Mouse (Mus musculus) erythroid progenitor cell, adult 5-6 weeks (primary cell): Measurements from ENCODE around the gene Stim2. TPM values are rescaled to one million over a fixed set of nuclear protein-coding genes. Genes with fewer than 3 reads are reported as not detected.

Source experiments
- ATAC-seq: replicated peaks from 2 replicates; pipeline ENCODE4 v1.8.0; 2016; ENCODE audit warnings: moderate number of reproducible peaks, mild to moderate bottlenecking, moderate TSS enrichment, inconsistent platforms; ENCODE audit not compliant: poor library complexity, low FRiP score, severe bottlenecking
- total RNA-seq, 2 experiments: library from RNA; stranded (forward) in 1 of 2; stranded (reverse) in 1 of 2; fragments of 150-400 nt in 1 of 2; fragments of 186-747, 209-891 nt in 1 of 2; gene quantifications; 2 replicates each; pipeline versions ENCODE4 v1.2.3 to v1.2.4; 2015 to 2017; ENCODE audit warnings: low replicate concordance in 2 of 2

The Stim2 gene
- total RNA-seq, 2 experiments from 2014 or later: 5.0 to 8.0 TPM

DNA sequence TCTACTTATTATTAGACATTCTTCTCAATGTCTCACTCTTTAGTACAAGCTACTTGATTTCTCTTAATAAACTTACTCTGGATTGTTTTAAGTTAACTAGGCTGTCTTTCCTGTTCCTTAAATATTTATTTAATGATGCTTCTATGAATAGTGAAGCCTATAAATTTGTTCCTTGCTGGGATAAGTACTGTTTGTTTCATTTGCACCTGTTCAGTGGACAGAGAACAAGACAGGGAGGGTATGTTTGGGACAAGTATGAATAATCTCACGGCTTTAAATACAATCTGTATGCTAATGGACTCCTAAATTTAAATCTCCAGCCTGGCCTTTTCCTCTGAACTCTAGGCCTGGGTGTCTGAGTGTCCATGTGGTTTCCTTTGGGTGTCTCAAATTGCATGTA, 10.2 kb upstream of the Stim2 start:
- ATAC-seq: no peak

DNA sequence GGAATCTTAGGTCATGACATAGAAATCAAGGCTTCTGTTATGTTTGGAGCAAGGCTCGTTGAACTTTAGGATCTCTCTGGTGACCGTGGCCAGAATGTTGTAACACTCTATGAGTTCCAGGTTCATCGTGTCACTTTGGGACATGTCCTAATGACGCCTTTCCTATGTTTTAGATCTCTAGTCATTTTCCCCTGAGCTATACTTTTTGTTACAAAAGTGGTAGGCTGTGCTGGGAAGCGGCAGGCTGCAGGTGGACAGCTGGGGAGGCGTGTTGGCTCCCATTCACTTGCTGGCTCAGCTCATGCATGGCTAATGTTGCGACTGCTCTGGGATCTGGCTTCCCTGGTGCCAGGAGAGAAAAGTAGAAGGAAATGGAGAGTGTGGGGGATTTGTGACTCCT, 5.7 kb upstream of the Stim2 start:
- ATAC-seq: no peak

DNA sequence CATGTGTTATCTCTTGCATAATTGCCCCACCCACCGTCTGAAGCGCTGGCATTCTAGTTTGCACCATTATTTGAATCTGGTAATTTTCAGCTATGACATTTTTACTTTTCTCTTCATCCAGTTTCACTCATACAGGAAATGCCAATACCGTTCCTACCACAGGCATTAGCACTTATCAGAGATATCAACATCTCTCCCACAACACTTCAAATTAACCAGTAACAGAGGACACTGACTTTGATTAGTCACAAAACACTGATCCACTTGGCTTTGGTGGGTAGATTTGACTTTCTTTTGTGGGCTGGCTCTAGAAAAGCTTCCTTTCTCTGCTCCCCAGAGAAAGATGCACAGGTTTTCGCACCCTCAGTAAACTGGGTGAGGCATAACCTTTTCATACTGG, 3.7 kb upstream of the Stim2 start:
- no peak for ATAC-seq

DNA sequence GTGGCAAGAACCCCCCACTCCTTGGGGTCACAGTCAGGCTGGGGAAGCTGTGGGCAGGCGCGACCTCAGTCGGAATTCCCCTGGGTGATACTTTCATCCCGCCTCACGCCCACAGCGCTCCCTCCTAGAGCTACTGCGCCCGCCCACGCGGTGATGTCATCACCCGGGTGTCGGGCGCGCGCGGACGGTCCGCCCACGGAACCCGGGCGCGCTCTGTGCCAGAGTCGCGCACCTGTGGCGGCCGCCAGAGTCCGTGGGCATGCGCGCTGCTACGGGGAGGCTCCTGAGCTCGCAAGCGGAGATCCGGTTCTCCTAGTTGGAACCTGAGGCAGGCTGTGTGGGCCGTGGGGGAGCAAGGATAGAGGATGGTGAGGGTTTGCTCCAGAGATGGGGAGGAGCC, 3.0 kb upstream of the Stim2 start:
- ATAC-seq: peak; percentile 57

DNA sequence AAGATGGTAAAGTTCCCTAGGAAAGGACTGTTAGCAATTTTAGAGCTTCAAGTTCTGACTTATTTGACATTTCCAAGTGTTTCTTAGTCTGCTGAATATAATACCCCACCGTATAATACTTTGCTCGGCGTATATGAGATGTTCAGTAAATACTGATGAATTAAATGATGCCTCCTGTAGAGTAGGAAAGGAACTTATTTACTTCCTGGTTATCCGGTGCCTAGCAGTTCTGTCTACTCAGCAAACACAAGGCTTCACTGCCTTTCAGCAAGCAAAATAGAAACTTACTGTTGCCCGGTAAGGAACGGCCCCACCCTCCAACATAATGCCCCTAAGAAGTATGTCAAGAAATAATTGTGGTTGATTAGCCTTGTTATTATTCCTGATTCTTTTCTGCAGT, 1.5 kb upstream of the Stim2 start:
- ATAC-seq: no peak

DNA sequence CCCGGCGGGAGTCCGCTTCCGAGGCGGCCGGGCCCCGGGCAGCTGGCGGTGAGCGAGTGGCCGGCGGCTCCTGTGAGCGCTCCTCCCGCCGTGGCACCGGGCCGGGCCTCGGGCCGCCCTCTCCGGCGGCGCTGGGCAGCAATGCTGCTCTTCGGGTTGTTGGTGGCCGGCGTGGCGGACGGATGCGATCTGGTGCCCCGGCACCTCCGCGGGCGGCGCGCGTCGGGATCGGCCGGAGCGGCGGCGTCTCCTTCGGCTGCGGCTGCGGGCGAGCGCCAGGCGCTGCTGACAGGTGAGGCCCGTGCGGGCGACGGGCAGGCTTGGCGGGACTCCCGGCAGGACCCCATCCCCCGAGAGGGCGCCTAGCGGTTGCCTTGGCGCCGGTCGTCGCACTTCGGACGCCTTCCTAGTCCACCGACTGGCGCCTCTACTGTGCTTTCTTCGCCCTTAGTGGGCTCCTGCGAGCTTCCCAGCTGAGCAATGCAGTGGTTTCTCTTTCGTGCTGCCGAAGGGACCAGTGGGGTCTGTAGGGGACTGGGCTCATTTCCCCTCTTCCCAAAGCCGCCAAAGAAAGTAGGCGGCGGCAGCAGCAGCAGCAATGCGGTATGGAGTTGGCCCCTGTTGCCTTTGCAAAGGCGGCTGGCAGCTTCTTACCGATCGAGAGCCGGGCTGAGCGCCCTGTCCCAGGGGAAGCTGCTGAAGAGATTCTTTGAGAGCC, 603 bp downstream of the Stim2 start:
- peak; percentile 51 for ATAC-seq

DNA sequence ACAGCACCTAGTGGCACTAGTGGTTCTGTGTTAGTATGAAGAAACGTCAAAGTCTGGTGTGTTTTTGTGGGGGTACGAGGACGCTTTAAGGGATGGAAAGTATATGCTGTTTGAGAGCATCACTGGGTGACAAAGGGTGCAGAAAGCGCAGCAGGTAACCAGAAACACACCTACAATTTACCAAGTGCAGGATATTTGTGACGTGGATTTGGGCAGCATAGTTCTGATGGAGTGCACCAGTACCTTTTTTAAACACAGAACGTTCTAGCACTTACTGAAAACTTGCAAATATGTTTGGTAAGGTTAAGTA, 1.1 kb downstream of the Stim2 start:
- ATAC-seq: no peak

DNA sequence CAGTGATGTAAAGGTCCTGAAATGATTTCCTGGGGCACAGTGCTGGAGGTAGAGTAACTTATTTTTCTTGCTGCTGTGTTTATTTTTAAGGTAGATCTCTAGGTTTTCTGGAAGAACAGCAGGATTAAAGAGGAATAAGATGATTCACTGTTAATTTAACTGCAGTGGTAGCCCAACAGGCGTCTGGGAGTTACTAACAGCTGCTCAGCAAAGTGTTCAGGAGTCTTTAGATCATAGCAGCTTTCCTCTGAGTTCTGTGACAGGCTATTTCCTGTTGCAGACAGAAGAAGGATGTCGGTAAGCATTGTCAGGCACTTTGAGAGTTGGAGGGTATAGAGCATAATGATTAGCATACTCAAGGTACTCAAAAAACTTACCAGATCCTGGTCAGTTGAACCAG, 1.5 kb downstream of the Stim2 start:
- no peak for ATAC-seq

DNA sequence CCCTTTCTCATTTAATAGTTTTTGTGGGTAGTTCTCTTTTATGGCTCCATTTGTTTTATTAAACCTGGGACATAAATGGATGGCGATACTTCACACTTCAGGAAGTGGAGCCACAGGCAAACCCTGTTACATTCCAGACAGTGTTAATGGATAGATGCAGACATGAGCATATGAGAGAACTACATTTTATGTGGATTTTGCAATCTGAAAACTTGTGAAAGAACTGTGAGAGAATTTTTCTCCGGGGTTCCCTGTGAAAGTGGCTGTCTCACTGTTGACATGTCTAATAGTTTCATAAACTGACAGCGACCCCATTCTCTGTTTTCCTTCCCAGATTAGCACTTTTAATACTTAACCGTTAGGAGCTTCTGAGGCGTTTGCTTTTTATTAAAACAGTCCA, 2.7 kb downstream of the Stim2 start:
- ATAC-seq: no peak

DNA sequence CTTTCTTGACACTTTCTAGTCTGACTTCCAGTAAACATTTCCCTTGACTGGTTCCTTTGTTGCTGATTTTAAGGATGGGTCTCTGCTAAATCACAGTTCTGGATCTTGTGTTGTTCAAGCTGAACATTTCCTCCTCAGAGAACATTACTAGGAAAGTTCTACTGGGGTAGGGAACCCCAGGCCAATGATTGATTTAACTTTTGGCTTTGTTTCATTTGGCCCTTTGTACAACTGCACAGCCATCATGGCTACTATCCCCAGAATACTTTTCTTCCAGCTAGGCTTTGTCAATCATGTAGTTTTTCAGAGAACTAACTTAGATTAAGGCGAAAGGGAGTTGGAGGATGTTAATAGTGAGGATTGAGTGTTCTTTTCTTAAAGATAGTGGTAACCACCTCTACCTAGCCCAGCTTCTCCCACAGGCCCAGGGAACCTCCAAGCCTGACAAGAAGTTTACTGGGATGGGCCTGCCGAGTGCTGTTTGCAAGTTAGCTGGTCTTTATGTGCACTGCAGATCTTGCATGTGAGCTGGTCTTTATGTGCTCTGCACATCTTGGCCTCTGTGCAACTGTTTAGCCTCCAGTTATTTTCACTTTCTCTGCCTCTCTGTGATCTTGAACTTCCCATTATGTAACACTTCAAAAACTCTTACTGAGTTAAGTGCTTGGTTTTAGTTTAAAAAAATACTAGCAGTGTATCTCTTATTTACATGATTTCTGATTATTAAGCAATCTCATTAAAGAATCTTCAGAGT, 7.0 kb downstream of the Stim2 start:
- ATAC-seq: no peak

DNA sequence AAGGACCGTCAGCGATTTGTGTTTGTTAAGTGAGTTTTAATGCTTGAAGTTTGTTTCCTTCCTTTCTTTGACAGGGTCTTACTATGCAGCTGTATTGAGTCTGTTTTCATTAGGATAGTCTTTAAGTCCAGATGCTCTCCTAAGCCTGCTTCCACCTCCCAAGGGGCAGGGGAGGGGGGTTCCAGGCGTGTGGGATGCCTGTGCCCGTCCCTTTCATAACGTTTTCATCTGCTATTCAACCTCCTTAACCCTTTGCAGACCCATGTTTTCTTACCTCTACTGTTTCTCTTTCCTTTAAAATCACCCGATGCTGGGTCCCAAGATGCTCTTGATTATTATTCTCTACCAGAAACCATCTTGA, 7.5 kb downstream of the Stim2 start:
- ATAC-seq: no peak

DNA sequence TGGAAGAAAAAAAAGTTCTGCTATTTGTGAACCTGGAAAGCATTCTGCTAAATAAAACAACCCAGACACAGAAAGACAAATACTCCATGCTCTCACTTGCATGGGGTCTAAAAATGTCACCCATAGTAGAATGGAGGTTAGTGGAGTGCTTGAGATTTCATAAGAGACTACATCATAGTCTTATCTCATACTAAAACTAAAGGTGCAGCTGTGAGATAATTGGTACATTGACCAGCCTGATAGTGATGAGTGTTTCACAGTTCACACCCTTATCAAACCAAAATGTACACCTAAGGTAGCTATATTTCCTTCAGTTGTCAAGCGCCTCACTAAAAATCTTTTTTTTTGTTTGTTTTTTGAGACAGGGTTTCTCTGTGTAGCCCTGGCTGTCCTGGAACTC, 8.5 kb downstream of the Stim2 start:
- ATAC-seq: no peak

DNA sequence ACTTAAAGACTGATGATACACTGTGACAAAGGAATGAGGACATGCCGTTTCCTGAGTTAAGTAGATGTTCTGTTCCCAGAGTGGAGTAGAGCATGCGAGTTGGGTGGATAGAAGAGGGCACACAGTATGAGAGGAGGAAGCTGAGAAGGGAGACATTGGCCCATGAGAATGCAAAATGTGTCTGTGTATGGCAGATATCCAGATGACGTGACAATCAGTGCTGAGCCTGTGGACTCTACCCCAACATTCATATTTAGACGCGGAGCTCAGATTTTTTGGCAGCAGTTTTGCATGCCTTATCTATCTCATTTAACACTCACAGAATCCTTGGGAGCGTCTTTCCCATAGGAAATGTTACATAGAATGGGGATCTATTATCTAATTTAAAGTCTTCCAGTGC, 9.3 kb downstream of the Stim2 start:
- no peak for ATAC-seq

DNA sequence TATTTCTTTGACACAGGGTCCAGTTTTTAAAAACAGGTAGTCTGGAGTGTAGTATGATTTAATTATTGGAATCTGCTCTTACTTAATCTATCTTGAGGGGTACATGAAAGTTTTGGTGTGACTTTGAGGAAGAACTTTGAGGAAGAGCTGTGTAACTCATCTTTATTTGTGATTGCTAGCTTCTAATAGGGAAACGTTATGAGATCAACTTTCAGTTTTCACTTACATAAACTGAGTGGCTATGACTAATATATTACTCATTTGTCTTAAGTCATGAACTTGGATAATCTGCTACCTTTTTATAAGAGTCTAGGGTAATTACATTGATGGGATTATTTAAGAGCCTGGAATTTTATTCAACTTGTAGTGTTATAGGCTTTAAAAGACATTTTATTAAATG, 15.0 kb downstream of the Stim2 start:
- ATAC-seq: no peak

DNA sequence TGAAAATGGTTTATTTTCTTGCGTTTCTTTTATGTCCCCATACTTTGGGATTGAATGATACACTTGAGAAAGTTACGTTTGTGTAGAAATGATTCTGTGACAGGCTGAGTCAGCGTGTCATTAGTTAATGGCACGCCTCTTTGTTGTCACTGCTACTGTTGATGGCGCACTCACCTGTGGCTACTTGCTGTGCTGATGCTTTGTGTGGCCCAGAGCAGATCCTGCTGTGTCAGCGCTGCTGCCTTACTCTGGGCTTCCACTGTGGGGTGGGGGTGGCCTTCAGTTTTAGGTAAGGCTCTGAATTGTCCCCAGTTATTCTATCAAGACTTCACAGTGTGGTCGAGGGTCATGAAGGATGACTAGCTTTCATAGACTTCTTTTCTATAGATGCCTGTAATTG, 18.8 kb downstream of the Stim2 start:
- ATAC-seq: no peak

DNA sequence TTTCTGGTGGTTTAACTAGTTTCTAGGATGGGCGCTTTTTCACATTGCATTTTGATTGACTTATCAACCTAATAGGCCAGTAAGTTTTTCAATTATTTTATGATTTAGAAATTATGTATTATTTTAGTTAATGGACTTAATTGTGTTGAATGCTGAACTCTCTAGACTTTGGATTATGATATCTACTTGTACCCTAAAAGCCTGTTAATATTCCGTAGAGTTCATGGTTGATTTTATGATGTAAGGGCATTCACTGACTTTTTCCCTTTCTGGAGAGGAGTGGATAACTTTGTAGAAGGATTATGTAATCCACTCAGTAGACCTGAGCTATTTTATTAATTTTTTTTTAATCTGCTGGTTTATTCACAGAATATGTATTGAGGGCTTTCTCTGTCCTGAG, 20.6 kb downstream of the Stim2 start:
- no peak for ATAC-seq

DNA sequence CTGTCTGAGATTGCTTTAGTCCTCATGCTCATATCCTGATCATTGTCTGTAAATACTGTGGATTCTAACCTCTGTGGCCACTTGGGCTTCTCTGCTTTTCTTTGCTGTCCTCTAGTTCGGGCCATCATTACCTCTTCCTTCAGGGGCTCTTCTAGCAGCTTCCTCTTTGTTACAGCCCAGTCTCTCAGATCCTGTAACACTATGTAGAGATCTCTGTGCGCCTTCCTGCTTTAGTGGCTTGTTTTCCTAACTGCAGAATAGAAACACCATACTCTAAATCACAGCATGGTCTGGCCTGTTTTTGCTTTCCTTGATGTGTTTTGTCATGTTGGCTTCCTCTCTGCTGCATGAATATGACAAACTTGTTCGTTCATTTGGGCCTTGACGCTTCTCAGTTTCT, 21.2 kb downstream of the Stim2 start:
- no peak for ATAC-seq

DNA sequence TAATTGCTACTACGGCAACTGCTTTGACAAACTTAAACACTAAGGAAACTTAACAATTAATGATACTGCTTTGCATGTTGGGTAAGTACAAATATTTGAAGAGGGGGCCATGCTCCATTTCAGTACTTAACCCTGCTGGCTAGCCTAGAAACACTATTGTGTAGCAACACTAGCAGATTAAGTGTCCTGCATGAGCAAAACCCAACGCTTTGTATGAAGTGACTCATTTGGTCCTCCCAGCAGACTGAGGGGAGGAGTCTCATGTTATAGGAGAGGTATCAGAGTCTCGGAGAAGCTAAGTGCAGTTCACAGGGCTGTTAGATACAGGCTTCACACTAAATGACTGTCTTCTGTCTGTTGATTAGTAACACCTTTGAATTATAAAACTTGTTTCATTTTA, 26.3 kb downstream of the Stim2 start:
- no peak for ATAC-seq

DNA sequence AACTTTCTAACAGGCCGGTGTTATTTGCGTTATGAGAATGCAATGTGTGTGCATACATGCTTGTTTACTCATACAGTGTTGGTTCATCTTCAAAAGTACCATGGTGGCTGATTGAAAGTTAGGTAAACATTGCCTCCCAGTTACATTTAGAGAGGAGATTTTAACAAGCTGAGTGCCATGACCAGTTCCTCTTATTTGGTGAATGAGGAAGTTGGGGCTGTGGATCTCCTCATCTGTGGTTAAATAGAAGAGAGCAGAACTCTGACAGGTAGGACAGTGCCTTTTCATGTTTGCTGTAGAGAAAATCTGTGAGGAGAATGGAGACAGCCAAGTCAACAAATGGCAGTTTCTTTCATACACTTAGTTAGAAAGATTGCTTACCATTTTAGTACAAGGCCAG, 27.3 kb downstream of the Stim2 start:
- ATAC-seq: no peak

DNA sequence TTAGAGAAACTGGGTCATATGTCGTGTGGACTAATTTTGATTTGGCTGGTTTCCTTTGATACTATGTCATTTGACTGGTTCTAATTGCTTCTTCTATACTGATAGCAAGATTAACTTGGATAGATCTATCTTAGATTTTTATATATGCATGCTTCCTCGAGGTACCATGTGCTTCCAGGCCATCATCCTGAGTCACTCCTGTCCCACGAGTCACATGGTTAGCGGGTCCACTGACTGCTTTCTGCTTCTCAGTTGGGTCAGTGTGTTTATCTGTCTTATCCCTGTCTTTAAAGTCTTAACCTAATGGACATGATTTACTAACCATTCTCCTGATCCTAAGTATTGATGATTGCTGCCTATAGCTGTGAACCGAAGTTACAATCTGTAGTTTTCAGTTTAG, 34.9 kb downstream of the Stim2 start:
- ATAC-seq: no peak

DNA sequence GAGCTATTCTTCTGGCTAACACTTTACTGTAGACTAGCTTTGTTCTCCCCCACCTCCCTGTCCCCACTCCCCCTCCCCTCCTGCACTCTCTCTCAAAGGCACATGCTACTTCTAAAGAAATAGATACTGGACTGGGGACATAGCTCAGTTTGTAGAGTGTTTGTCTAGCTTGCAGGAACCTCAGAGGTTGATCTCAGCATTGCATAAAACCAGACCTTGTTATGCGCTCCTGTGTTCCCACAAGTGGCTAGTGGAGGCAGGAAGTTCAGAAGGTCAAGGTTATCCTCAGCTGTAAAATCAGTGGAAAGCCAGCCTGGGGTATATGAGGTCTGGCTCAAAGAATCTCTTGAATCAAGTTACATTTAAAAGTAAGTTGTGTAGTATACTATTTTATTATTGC, 36.4 kb downstream of the Stim2 start:
- no peak for ATAC-seq

DNA sequence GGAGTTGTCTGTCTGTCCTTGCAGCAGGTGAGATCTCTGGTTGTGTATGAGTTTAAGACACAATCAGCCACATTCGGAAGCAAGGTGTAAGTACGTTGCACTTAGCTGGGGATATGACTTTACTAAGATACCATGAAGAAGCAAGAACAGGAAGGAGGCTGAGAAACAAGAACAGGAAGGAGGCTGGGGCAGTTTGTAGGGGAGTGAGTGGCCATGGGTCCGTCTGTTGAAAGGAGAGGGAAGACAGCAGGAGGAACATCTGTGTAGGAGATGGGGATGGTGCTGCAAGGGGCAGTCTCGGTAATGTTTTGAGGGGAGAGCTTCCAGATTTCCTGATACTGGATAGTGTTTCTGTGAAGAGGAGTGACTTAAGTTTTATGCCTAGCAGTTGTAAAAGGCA, 40.3 kb downstream of the Stim2 start:
- ATAC-seq: no peak
